Mouse (Mus musculus) layer of hippocampus, adult 18-20 months (tissue): ENCODE data around the gene Ei24. TPM values are rescaled to one million over a fixed set of nuclear protein-coding genes. Genes with fewer than 3 reads are reported as not detected.
A peak's percentile ranks its signal among the peaks of the same experiment; 100 is the strongest.

Experiments
- DNase-seq, 2 experiments: peaks; one replicate each; pipeline ENCODE4 v3.0.0; 2022; ENCODE audit warnings: low spot score in 2 of 2
- long read RNA-seq: library from polyadenylated mRNA; stranded (forward); transcript quantifications from one replicate; pipeline ENCODE4 v2.0.0, GENCODE M21; 2021
- total RNA-seq, 2 experiments: library from RNA; stranded (reverse); gene quantifications; 2 replicates each; pipeline ENCODE4 v1.2.3; 2021

The Ei24 gene
- total RNA-seq = 100 to 1,000 TPM in 1 of 2 experiments, 10 to 100 TPM in 1; 96.1 to 105 TPM
- long read RNA-seq, transcript Ei24-201 (11 exons, 2,220 nt) = major isoform, 59 of 78 reads
- long read RNA-seq, partial matches to known transcripts = 2 of 78 reads
- long read RNA-seq, other reads (novel, unspliced or antisense) = 13 of 78 reads

DNA sequence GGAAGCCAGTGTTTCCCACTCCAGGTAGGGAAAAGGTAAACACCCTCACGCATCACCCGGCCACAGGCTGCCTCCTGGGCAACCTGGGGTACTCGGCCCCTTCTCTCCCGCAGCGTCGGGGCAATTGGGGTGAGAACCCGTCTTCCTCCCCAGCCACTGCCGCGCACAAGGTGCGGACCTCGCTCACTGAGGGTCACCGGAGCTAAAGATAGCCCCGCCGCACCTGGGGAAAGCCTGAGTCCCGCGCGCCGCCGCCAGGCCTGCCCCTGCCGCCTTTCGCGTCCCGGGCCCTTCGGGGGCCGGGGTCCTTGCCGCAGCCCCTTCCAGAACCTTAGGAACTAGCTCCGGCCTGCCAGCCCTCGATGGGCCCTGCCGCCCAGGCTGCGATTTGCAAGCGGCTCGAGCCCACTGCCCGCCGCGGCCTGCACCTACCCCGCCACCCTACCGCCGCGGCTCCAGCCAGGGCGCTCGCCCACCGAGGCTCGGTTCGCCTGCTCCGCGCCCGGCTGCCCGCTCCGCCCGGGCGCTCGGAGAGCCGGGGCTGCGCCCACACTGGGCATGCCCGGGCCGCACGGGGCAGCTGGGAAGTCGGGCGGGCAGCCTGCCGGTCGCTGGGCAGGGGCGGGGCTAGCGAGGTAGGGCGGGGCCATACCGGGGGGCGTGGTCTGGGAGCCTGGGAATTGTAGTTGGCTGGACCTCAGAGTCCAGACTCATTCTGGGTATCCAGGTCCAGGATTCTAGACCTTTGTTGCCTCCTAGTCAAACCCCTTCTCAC is at the start of gene Ei24:
Gene Ei24 (minus strand): TSS at position 613 of the 775 bp plus-strand sequence.
- peak; percentile 86 to 92 for DNase-seq

DNA sequence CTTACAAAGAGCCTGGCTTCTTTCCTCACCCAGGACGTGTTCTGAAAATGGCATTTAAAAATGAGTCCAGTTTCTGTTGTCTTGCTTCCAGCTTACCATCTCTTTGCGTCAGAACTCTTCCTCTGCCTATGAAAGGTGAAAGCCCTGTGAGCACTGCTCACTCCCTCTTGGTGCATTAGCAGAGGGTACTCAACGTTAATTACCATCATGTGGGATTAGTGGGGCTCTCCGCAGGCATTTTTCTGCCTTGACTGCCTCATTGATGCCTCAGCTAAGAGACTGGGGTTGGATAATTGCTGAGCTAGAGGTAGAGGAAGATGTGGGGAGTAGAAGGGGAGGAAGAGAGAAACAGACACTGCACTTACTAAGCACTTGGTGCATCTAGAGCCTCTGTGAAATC is 49.2 kb upstream of the Ei24 start:
- no peak for DNase-seq

DNA sequence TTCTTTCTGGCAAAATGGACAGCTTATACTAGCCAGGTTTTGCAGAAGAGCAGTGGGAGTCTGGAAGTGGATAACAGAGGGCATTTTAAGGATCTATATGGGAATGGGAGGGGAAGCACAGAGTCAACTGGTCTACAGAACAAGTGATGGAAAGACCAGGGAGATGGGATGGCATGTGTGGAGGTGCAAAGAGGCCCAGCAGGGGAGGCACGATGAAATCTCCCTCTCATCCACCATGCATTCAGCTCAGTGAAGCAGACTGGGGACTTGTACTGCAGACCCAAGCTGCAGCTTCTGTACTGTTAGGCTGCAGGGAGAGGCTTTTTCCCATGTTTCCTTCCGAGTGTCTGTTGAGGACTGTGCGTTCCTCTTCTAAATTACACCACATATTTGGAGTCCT is 36.7 kb upstream of the Ei24 start:
- DNase-seq = no peak

DNA sequence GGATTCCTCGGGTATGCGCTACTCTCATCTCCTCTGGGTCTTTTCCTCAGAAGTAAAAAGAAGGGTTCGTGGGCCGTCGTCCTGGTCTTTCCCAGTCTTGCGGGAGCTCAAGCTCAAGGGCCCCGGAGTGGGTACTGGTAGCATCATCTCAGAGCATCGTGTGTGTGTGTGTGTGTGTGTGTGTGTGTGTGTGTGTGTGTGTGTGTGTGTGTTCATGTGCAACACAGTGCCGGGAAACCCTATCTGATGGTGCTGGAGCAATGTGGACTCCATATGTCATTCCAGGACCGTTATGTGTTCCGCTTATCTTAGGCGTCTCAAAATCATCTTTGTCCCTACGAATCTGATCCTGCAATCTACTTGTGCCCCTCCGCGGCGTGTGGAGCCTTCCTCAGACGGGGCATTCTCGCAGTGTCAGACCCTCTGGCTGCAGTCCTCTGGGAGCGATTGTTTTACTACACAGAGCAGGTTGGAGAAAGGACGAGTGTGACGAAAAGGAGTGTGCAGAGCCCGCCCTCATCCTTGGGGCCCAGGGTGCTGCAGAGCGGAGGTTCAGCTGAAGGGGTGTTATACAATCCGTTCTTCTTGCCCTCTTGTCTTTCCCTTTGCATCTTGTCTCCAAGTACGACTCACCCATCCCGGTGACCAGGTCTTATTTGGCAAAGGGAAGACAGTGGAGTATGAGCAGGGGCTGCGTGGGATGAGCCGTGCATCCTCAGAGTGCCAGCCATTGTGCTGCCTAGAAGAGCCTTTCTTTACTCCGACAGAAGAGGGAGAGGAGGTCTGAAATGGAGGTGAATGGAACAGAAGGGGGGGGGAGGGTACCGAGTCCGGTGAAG is 36.1 kb upstream of the Ei24 start:
- peak; percentile 42 to 68 for DNase-seq

DNA sequence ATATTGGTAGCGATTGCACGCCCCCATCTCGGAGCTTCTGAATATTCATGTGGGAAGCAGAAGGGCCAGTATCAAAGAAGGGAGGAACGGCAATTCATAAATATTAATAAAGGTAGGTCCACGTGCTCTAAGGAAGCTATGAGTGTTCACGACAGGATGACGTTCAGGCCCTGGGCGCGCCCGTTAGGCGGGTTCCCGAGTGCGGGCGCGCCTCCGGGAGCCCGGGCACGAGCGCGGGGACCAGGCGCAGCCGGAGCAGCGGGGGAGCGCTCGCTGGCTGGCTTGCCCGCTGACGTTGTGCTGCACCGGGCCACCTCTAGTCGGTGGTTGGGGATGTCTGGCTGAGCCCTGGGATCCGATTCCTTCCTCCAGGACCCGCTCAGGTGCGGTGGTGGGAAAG is 35.3 kb upstream of the Ei24 start:
- peak; percentile 94 to 95 for DNase-seq

DNA sequence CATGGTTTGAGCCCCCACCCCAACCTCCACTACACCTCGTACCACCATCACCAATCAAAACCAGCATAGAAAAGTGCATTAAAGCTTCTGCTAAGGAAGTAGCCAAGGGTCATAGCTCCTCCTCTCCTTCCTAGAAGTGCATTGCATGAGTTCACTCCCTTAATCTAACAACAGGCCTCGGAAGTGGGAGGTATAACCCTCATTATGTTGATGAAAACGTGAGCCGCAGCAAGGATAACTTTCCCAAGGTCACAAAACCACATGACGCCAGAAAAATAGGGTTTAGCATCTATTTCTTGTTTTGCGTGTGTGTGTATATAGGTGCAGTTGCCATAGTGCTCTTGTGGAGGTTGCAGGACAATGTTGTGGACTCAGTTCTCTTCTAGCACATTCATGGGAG is 34.2 kb upstream of the Ei24 start:
- DNase-seq = no peak

DNA sequence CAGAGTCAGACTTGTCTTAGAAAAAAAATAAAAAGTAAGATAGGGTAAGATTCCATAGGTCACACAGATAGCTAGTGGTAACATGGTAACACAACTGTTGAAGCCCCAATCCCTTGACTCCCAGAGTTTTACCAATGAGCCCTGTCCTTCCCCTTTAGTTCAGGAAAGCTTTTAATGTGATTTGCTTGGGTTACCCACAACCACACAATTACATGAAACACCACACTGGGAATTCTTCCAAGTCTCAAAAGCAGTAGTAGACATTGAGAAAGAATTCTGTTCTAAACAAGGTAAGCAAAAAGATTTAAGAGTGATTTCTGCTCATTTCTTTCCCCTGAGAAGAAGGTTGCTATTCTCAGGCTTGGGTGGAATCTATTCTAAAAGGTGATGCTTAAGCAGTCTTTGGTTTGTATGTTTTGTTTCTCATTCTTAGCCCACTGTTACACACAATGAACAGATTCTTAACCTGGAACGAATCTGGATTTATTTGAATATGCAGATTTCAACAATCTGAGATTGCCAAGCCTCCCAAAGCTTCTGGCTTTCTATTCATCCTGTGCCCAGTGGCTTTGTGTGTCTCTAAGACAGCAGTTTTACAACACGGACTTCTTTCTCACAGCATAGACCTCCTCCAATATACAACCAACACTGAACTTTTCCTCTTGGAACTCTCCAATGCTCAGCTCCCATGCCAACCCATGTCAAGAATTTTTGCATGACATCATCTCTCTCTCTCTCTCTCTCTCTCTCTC is 29.6 kb upstream of the Ei24 start:
- no peak for DNase-seq

DNA sequence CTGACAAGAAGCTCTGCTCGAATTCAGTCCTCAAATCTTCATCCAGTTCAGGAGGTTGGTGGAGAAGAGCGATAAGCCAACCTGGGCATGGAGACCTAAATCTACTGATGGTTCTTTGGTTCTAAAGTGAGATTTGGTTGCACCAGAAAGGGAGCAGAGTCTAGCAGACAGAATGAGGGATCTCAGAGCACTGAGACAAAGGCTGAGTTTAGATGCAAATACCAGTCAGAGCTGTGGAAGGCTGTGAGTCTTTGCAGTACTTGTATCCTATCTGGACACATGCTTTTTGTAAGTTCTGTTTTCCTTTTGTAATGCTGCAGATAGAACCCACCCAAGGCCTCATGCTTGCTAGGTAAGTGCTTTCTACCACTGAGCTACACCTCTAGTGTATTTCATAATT is 24.8 kb upstream of the Ei24 start:
- no peak for DNase-seq

DNA sequence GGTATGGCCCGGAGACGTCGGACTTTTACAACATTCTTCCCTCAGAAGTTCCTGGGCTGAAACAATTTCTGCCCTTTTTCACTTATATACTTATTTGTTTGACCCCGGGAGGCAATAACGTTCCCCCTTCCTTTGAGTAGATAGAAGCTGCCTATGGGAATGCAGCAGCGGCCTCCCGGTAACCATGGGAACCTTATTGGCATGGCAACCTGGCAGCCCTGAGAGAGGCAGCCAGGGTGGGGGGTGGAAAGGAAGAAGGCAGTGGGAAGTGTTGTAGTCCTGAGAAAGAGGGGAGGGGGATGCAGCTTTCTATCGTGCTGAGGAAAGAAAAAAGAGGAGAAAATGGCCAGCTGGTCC is 24.4 kb upstream of the Ei24 start, which contains the start of gene Fez1:
Gene Fez1 (plus strand): TSS at position 221 of the 357 bp plus-strand sequence.
- peak; percentile 88 to 94 for DNase-seq

DNA sequence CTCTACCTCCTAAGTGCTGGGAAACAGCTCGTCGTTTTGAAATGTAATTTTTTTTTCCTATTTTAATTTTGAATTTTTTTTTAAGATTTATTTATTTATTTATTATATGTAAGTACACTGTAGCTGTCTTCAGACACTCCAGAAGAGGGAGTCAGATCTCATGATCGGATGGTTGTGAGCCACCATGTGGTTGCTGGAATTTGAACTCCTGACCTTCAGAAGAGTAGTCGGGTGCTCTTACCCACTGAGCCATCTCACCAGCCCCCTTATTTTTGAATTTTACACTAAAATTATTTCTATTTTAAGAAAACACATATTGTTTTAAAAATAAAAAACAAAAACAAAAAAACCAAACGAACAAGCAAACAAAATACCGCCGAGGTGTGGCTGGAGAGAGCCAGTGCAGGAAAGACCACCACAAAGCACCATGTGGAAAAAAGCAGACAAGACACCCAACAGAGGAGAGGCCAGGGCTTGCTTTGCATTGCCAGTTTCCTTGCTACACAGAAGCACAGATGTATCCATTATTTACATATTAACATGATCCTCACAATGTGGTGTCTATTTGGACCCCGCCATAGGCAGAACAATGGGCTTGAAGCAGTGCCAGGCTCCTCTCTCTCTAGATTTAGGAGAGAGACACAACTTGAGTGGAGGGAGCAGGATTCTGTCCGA is 23.9 kb upstream of the Ei24 start:
- no peak for DNase-seq

DNA sequence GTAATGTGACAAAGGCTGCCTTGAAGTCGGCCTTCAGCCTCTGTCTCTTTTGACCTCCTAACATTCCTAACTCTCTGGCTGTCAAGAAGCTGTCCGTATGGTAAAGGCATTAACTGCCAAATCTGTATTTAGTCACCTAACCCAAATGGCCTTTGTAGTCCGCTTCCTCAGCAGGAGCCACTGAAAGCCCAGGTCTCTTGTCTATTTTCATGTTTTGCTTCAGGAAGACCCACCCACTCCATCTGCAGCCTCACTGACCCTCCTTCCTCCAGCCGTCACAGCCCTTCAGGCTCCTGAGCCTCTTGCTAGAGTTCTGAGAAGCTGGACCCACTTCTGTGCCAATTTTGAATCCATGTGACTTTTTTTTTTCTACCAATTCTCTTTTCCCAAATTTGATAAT is 21.7 kb upstream of the Ei24 start:
- no peak for DNase-seq

DNA sequence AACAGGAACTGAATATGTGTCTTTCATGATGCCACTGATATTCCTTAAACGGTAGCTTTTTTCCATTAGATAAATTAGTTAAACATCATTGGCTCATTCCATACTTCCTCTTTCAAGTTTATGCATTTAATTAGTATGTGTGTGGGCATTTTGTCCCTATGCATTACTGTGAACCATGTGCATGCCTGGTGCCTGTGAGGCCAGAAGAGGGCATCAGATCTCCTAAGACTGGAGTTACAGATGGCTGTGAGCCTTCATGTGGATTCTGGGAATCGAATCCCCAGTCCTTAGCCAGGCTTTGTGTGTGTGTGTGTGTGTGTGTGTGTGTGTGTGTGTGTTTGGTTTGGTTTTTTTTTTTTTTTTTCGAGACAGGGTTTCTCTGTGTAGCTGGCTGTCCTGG is 17.3 kb upstream of the Ei24 start:
- DNase-seq = no peak

DNA sequence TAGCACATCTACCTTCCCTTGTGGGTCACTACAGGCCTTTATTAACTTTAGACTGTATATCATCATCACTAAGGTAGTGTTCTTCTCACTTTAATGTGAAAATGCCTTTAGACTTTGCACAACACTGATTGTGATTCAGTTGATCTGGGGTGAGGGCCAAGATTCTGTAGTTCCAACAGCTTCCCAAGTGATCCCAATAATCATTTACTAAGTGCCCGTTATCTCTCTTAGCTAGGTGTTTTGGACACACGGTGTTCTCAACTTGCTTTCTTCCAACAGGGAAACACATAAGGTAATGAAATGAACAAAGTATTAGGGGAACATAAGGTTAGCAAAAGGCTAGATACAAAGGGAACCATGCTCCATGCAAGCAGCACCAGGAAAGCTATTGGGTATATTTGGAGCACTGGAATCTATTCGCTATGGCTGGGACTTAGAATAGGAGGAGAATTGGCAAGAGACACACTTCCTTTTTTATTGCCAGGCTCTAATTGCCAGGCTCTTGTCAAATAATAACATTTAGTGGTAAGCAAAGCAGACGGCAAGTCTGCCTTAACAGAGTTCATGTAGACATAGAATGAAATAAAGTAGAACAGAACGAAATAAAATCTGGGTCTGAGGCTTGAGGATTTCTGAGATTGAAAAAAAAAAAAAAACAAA is 11.1 kb upstream of the Ei24 start:
- peak in 1 of 2 experiments; percentile 72 for DNase-seq

DNA sequence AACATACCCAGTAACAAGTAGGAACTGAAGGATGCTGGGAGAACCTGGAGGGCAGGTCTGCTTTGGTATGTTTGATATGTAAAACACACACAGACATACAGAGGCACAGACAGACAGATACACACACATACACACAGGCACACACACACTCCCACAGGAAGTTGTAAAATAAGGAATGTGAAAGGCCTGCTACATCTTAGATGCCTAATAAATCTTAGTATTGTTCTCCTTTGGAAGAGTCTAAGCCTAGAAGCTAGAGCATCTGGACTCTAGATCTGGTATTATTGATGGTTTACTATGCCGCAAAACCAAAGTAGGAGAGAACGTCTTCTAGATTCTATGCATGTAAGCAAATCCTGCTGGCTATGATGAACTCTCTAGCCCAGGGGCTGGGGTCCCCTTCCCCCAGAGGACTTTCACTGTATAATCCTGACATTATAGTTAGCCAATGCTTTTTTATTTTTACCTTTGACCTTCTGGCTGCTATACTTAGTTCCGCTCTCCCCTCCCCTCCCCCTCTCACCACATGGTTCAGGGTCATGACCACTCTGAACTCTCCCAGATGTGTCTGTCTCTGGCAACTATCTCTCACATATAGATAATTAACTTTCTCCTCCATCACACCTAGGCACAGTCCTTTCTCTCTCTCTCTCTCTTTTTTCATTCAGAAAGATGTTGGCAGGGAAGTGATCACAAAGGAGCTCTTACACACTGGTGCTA is 8.2 kb upstream of the Ei24 start:
- no peak for DNase-seq

DNA sequence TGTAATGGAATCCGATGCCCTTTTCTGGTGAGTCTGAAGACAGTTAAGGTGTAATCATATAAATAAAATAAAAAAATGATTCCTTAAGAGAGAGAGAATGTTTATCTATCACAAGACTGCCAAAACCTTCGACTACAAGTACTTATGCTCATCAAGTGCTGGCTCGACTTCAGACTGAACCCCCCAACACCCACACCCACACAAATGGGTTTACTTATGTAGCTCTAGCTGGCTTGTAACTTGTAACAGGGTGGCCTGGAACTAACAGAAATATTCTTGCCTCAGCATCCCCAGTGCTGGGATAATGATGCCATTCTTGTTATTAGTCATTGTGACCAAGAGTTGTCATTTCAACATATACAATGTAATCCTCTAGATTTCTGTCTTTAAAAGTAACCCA is 6.7 kb upstream of the Ei24 start:
- no peak for DNase-seq

DNA sequence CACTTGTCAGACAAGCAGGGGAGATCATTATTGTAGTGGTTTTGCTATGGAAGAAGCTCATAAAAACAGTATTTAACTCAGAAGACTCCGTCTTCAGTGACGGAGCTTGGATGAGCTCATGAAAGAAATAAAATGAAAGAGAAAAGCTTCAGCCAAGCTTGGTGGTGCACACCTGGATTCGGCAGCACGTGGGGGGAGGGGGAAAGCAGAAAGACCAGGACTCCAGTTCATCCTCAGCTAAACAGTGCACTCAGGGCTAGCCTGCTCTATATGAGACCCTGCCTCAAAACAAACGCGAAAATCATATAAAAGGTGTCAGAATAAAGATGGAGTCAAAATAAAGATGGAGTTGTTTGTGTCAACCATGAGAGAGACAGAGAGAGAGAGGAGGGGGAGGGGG is 6.2 kb upstream of the Ei24 start:
- no peak for DNase-seq

DNA sequence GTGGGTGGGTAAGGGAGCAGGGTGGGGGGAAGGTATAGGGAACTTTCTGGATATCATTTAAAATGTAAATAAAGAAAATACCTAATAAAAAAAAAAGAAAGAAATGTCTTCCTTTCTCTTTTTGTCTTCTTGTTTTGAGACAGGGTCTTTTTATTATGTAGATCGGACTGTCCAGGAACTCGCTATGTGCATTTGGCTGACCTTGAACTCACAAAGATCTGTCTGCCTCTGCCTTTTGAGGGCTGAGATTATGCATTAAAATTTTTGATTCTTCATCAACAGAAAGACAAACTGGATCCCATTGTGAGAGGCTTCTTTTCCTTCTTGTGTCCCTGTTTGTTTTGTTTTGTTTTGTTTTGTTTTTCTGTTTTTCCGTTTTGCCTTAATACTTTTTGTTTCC is 5.8 kb upstream of the Ei24 start:
- DNase-seq = no peak

DNA sequence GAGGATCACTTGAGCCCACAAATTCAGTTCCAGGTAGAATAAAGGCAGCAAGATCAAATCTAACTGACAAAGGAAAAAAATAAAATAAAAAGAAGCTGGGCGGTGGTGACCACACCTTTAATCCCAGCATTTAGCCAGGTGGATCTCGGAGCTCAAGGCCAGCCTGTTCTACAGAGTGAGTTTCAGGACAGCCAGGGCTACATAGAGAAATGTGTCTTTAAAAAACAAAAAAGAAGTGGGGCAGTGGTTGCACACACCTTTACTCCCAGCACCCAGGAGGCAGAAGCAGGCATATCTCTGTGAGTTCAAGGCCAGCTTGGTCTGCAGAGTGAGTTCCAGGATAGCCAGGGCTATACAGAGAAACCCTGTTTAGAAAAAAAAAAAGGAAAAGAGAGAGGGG is 4.8 kb upstream of the Ei24 start:
- no peak for DNase-seq

DNA sequence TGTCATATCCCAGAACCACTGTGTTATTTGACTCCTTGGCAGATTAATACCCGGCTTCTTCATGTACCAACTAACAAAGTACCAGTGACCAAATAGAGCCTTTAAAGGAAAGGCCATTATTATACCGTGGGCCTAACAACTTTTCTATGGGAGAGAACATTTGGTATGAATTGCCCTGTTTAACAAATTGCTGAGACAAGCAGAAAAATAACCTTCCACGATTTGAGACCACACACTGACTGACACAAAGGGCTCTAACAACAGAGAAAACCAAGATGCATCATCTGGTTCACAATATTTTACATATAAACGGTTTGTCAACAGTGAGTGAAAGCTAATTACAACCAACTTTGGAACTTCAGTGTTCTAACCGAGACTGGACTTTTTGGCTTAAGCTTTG is 969 bp downstream of the Ei24 start:
- DNase-seq = no peak

DNA sequence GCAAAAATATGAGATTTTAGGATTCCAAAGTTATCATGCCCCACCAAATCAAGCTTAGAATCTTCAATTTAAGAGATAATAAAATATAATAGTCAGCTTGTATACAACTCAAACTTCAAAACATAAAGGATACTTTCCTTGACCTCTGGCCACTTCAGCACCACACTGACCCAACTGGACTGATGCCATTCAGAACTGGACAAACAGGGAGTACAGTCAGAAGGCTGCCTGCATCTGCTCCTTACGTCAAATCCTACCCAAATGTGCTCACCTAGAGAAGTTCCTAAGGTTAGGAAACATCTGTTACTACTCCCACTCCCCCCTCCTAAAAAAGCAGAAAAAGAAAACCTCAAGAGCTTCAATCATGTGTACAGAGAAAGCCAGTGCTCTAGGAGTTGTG is 1.6 kb downstream of the Ei24 start:
- DNase-seq = no peak
